Mouse (Mus musculus): ENCODE data around the gene Slc15a4.

DNA sequence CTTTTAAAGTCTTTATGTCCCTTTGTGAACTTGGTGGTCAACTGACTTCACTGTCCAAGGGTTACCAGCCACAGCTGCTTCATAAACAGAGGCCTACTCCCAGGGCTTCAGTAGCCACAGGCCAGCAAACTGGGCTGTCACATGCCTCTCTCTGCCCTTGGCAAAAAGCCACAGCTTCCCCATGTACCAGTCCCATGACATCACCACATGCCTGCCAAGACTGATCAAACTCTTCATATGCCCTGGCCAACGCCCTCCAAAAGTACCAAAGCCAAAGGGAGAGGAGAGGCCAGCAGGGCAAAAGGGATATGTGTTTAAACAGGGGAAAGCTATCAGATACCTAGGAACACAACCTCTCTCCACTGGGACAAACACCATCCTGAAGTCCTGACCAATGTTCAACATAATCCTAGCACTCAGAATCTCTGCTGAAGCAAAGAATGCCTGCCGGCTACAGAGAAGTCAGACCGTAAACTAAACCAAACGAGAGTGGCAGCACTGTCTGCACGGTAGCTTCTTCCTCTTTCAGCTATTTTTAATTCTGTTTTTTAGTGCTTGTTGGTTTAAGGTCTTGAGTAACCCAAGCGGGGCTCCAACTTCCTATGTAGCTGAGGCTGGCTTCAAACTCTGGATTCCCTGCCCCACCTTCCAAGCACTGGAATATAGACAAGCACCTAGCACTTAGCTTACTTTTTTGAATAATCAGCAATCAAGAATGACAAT, 21.7 kb downstream of the Slc15a4 start:
- TF ChIP-seq POLR2A (IDR thresholded peaks at IDR 0.05; ENCODE audit: extremely low read depth, insufficient read depth, low read length): no peak
- TF ChIP-seq CTCF (IDR thresholded peaks at IDR 0.05; ENCODE audit: extremely low read depth, insufficient read depth, low read length): no peak

Measured in cortical plate, adult 2 months (tissue).